Mouse (Mus musculus): ENCODE data around the gene Lrat. TPM values are rescaled to one million over a fixed set of nuclear protein-coding genes. Genes with fewer than 3 reads are reported as not detected.

The Lrat gene
- total and polyA plus RNA-seq, 3 experiments = 0.09 to 0.49 (median 0.23) TPM

DNA sequence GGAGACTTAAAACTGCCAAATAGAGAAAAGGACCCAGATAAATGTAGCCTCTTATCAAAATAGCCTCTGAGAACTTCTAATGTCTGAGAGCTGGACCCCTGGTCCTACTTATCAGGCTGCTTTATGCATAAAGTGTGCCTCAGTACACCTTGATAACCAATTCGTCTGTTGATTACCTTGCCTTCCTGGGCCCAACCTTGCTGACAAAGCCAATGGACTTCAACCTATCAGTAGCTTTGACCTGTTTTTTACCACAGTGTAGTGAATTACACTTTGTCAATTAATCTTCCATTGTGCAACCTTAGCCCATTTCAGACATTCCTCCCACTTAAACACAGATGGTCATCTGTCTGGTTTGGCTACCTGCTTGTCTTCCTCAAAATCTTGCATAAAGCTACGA is 24.1 kb upstream of the Lrat start:
- WGBS = 83% methylated on average over 2 of the region's 2 CpGs
- no peak for TF ChIP-seq EP300 (IDR thresholded peaks at IDR 0.05; ENCODE audit: insufficient read depth, low read depth, low read length)
- TF ChIP-seq CTCF (IDR thresholded peaks at IDR 0.05) = no peak
- no peak for TF ChIP-seq POLR2A (IDR thresholded peaks at IDR 0.05; ENCODE audit: insufficient read depth, low read depth, low read length)
- Histone ChIP-seq H3K4me1 (ENCODE audit: control insufficient read depth, insufficient read depth, low read length) (no peaks in the 10 kb centered on the region), H3K27me3 (ENCODE audit: control insufficient read depth, insufficient read depth, low read length) (no peaks in the 10 kb centered on the region), H3K79me2 (replicated peaks; ENCODE audit: control insufficient read depth, insufficient read depth, low read length) (no peaks in the 10 kb centered on the region), H3K27ac (no peak overlapping the region), H3K36me3 (ENCODE audit: control insufficient read depth, insufficient read depth, low read length) (no peaks in the 10 kb centered on the region), H3K4me3 (no peak overlapping the region), H3K9ac (ENCODE audit: low read depth, low read length) (no peak overlapping the region)
- DNase-seq = no peak
- intact Hi-C loops (cut with DNase I) = no loop called here

DNA sequence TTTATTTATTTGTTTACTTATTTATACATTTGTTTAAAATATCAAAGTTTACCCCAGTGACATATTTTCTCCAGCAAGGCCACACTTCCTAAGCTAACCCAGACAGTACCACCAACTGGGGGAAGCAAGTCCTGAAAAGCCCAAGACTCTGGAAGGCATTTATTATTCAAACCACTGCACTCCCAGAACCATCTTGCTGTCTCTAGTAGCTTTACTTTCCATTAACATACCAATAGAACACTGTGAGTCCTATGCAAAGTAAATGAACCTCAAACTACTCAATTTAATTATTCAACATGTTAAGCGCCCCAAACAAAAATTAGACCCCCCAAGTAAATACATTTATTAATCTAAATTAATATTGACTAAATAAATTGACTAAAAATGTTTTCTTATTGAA is 11.9 kb upstream of the Lrat start:
- Histone ChIP-seq H3K4me3 (no peak overlapping the region), H3K27ac (no peak overlapping the region), H3K27me3 (ENCODE audit: control insufficient read depth, insufficient read depth, low read length) (no peaks in the 10 kb centered on the region), H3K36me3 (ENCODE audit: control insufficient read depth, insufficient read depth, low read length) (no peaks in the 10 kb centered on the region), H3K9ac (ENCODE audit: low read depth, low read length) (no peak overlapping the region), H3K4me1 (ENCODE audit: control insufficient read depth, insufficient read depth, low read length) (no peaks in the 10 kb centered on the region), H3K79me2 (replicated peaks; ENCODE audit: control insufficient read depth, insufficient read depth, low read length) (no peaks in the 10 kb centered on the region)
- 80% methylated on average over 1 of the region's 1 CpGs for WGBS
- intact Hi-C loops (cut with DNase I) = no loop called here
- no peak for DNase-seq
- no peak for TF ChIP-seq POLR2A (IDR thresholded peaks at IDR 0.05; ENCODE audit: insufficient read depth, low read depth, low read length)
- no peak for TF ChIP-seq EP300 (IDR thresholded peaks at IDR 0.05; ENCODE audit: insufficient read depth, low read depth, low read length)
- no peak for TF ChIP-seq CTCF (IDR thresholded peaks at IDR 0.05)

DNA sequence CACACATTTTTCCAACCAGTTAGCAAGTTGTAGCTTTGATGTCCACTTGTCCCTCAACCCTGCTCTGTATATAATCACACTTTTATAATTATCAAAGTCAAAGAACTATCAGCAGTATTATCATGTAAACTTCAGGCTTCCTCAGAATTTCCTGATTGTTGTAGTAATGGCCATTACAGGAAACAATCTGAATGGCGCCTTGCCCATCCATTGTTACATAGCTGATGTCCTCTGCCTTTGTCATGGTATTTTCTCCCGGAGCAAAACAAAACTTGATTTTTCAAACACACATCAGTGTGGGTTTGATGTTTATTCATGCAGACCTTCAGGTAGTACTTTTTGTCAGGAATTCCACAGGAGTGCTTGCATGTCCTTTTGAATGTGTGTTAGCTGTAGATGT is 4.9 kb upstream of the Lrat start:
- intact Hi-C loops (cut with DNase I) = no loop called here
- H3K79me2 ChIP-seq (replicated peaks; ENCODE audit: control insufficient read depth, insufficient read depth, low read length) = no peaks in the 10 kb centered on the region
- TF ChIP-seq EP300 (IDR thresholded peaks at IDR 0.05; ENCODE audit: insufficient read depth, low read depth, low read length) (no peak), POLR2A (IDR thresholded peaks at IDR 0.05; ENCODE audit: insufficient read depth, low read depth, low read length) (no peak), CTCF (IDR thresholded peaks at IDR 0.05) (no peak)
- no peak overlapping the region for H3K27ac ChIP-seq
- no peaks in the 10 kb centered on the region for H3K36me3 ChIP-seq (ENCODE audit: control insufficient read depth, insufficient read depth, low read length)
- 43% methylated on average over 2 of the region's 2 CpGs for WGBS
- peaks cover 4% of the 10 kb centered on the region; the same call in 1 of the 2 replicates for H3K27me3 ChIP-seq (ENCODE audit: control insufficient read depth, insufficient read depth, low read length)
- H3K9ac ChIP-seq (ENCODE audit: low read depth, low read length) = no peak overlapping the region
- no peak overlapping the region for H3K4me3 ChIP-seq
- DNase-seq = peak in 1 of 2 experiments; percentile 36
- H3K4me1 ChIP-seq (ENCODE audit: control insufficient read depth, insufficient read depth, low read length) = peaks cover 2% of the 10 kb centered on the region; the same call in 1 of the 2 replicates

DNA sequence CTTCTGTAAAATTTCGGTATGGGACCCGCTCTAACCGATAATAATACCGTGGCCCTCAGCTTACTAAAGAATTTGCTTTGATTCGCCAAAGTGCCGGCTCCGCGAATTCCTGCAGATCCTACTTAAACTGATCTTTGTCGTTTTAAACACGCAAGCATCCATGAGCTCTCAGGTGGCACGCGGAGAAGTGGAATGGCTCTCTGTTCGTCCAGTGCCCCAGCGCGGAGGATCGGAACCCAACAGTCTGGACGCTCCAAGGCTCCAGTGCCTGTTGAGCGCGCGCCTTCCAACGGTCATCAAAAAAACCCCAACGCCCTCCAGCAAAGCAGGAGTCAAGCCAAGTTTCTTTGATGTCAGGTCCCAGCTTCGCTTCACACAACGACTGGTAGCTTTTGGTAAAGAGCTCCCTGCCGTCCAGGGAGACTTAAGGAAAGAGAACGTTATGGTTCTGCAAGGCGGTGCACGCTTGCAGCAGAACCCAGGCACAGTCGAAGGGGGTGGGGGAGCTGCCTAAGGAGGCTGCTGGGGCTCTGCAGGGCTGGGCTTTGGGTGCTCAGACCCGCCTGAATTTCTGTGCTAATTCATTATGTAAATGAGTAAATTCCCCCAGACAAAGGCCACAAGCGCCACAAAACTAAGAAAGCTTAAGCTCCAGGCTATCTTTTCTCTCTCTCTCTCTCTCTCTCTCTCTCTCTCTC is 587 bp upstream of the Lrat start:
- Histone ChIP-seq H3K9ac (ENCODE audit: low read depth, low read length) (no peak overlapping the region), H3K4me3 (peak overlapping the region; percentile 35), H3K27me3 (ENCODE audit: control insufficient read depth, insufficient read depth, low read length) (peaks cover 4% of the 10 kb centered on the region; the same call in 1 of the 2 replicates), H3K79me2 (replicated peaks; ENCODE audit: control insufficient read depth, insufficient read depth, low read length) (no peaks in the 10 kb centered on the region), H3K36me3 (ENCODE audit: control insufficient read depth, insufficient read depth, low read length) (no peaks in the 10 kb centered on the region), H3K4me1 (ENCODE audit: control insufficient read depth, insufficient read depth, low read length) (peaks cover under 1% of the 10 kb centered on the region; the same call in 1 of the 2 replicates), H3K27ac (no peak overlapping the region)
- TF ChIP-seq POLR2A (IDR thresholded peaks at IDR 0.05; ENCODE audit: insufficient read depth, low read depth, low read length) (no peak), CTCF (IDR thresholded peaks at IDR 0.05) (no peak), EP300 (IDR thresholded peaks at IDR 0.05; ENCODE audit: insufficient read depth, low read depth, low read length) (no peak)
- intact Hi-C loops (cut with DNase I) = no loop called here
- no peak for DNase-seq
- WGBS = 6% methylated on average over 31 of the region's 31 CpGs

DNA sequence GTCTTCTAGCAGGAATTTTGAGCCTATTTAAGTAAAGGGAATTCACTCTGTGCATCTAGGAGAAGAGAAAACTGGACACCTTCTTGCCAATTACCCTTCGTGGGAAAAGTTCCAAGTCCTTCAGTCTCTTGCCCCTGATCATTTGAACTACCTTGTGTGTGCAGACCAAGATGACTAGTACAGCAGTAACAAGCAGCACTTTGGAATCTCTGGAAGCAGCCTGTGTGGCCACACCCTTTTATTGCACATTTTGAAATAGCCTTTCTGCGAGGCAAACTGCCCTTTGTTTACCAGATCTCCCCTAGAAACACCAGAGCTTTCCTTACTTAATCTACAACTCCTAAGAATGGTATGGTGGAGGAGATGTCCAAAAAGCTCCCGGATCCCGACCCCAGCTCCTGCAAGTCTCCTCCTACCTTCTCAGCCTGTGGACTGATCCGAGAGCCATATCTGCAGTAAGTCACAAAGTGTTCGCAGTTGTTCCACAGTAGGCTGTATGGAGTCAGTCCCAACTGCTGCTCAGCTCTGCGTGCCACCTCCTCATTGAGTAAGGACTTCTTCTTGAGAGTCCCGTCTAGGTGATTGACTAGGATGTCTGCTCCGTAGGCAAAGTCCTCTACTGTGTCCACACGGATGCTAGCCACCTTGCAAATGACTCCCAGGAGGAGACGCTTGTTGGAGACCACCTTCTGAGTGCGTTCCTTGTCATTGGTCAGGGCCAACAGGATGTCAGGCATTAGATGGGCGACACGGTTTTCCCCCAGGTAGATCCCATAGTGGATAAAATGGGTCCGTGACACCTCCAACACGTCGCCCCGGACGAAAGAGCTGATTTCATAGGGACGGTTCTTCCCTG is 788 bp downstream of the Lrat start:
- no peaks in the 10 kb centered on the region for H3K4me1 ChIP-seq (ENCODE audit: control insufficient read depth, insufficient read depth, low read length)
- intact Hi-C loops (cut with DNase I) = no loop called here
- H3K79me2 ChIP-seq (replicated peaks; ENCODE audit: control insufficient read depth, insufficient read depth, low read length) = no peaks in the 10 kb centered on the region
- H3K27ac ChIP-seq = no peak overlapping the region
- H3K36me3 ChIP-seq (ENCODE audit: control insufficient read depth, insufficient read depth, low read length) = no peaks in the 10 kb centered on the region
- 24% methylated on average over 20 of the region's 20 CpGs for WGBS
- DNase-seq = no peak
- TF ChIP-seq POLR2A (IDR thresholded peaks at IDR 0.05; ENCODE audit: insufficient read depth, low read depth, low read length) (no peak), CTCF (IDR thresholded peaks at IDR 0.05) (no peak), EP300 (IDR thresholded peaks at IDR 0.05; ENCODE audit: insufficient read depth, low read depth, low read length) (no peak)
- H3K27me3 ChIP-seq (ENCODE audit: control insufficient read depth, insufficient read depth, low read length) = peaks cover 4% of the 10 kb centered on the region; the same call in 1 of the 2 replicates
- no peak overlapping the region for H3K9ac ChIP-seq (ENCODE audit: low read depth, low read length)
- H3K4me3 ChIP-seq = peak overlapping the region; percentile 35

DNA sequence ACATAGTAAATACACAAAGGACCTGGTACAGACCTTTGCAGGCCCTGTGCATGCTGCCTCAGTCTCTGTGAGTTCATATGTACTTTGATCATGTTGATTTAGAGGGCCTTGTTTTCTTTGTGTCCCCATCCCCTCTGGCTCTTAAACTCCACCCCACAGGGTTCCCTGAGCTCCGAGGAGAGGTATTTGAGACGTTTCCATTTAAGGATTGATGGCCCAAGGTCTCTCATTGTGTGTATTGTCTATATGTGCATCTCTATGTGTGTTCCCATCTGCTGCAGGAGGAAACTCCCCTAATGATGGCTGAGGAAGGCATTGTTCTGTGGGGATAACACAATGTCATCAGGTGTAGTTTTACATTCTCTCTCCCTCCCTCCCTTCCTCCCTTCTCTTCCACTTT is 14.9 kb downstream of the Lrat start:
- no peak for TF ChIP-seq EP300 (IDR thresholded peaks at IDR 0.05; ENCODE audit: insufficient read depth, low read depth, low read length)
- no peak for TF ChIP-seq CTCF (IDR thresholded peaks at IDR 0.05)
- TF ChIP-seq POLR2A (IDR thresholded peaks at IDR 0.05; ENCODE audit: insufficient read depth, low read depth, low read length) = no peak
- H3K9ac ChIP-seq (ENCODE audit: low read depth, low read length) = no peak overlapping the region
- WGBS = 21% methylated on average over 2 of the region's 2 CpGs
- 0 out of 2 replicates have a peak, but pooled peaks cover 1% of the 10 kb centered on the region for H3K27me3 ChIP-seq (ENCODE audit: control insufficient read depth, insufficient read depth, low read length)
- no peak for DNase-seq
- no peaks in the 10 kb centered on the region for H3K79me2 ChIP-seq (replicated peaks; ENCODE audit: control insufficient read depth, insufficient read depth, low read length)
- no peaks in the 10 kb centered on the region for H3K36me3 ChIP-seq (ENCODE audit: control insufficient read depth, insufficient read depth, low read length)
- no peak overlapping the region for H3K4me3 ChIP-seq
- H3K27ac ChIP-seq = no peak overlapping the region
- no peaks in the 10 kb centered on the region for H3K4me1 ChIP-seq (ENCODE audit: control insufficient read depth, insufficient read depth, low read length)
- intact Hi-C loops (cut with DNase I) = no loop called here

Data from heart, adult 2 months (tissue).